Mouse (Mus musculus) adrenal gland, postnatal 25 days (tissue): ENCODE measurements at regions not wholly inside any gene's neighbourhood (a gene's known extent, or its start where the extent isn't known, plus 50 kb on each side); places are given as distances from the start of the nearest gene placed in this dataset.
"Not testable (repeated sequence)": the region's sequence is repeated elsewhere in the genome, so short reads cannot be mapped to it uniquely, and the experiment has no call there.

ENCODE experiments used
- DNase-seq: peaks from one replicate; pipeline ENCODE4 v3.0.0; 2021; ENCODE audit warnings: mixed read lengths

- no peak for DNase-seq
Observed at GRCm38 (mm10) chr2:21976831-21977230, 250.5 kb upstream of the Myo3a start.

GRCm38 (mm10) chr2:21980177-21980576 is 247.1 kb upstream of the Myo3a start:
- DNase-seq = no peak

- DNase-seq = no peak
Observed at GRCm38 (mm10) chr2:22024438-22024837, 202.9 kb upstream of the Myo3a start.

GRCm38 (mm10) chr2:22026794-22027193 is 200.5 kb upstream of the Myo3a start:
- DNase-seq = no peak

GRCm38 (mm10) chr2:22028569-22028968 is 198.7 kb upstream of the Myo3a start:
- DNase-seq = no peak

- DNase-seq = no peak
Observed at GRCm38 (mm10) chr2:22029022-22029803, 198.1 kb upstream of the Myo3a start.

- no peak for DNase-seq
Observed at GRCm38 (mm10) chr2:22029804-22030194, 197.5 kb upstream of the Myo3a start.

GRCm38 (mm10) chr2:22036841-22037240 is 190.5 kb upstream of the Myo3a start:
- DNase-seq = no peak

GRCm38 (mm10) chr2:22038780-22039179 is 188.5 kb upstream of the Myo3a start:
- no peak for DNase-seq

GRCm38 (mm10) chr2:22043937-22044336 is 183.4 kb upstream of the Myo3a start:
- not testable (repeated sequence) for DNase-seq

GRCm38 (mm10) chr2:22044949-22045348 is 182.4 kb upstream of the Myo3a start:
- DNase-seq = no peak

GRCm38 (mm10) chr2:22047465-22047864 is 179.8 kb upstream of the Myo3a start:
- no peak for DNase-seq

- no peak for DNase-seq
Observed at GRCm38 (mm10) chr2:22066535-22066934, 160.8 kb upstream of the Myo3a start.

GRCm38 (mm10) chr2:22096848-22097247 is 130.5 kb upstream of the Myo3a start:
- no peak for DNase-seq

- no peak for DNase-seq
Observed at GRCm38 (mm10) chr2:22105150-22105549, 122.2 kb upstream of the Myo3a start.

- no peak for DNase-seq
Observed at GRCm38 (mm10) chr2:22149721-22150120, 77.6 kb upstream of the Myo3a start.

GRCm38 (mm10) chr2:22156576-22156975 is 70.7 kb upstream of the Myo3a start:
- DNase-seq = no peak

GRCm38 (mm10) chr2:22165443-22165842 is 61.9 kb upstream of the Myo3a start:
- DNase-seq = no peak

- no peak for DNase-seq
Observed at GRCm38 (mm10) chr2:22165919-22166318, 61.4 kb upstream of the Myo3a start.
